Mouse (Mus musculus): ENCODE data around the gene Anxa5.

DNA sequence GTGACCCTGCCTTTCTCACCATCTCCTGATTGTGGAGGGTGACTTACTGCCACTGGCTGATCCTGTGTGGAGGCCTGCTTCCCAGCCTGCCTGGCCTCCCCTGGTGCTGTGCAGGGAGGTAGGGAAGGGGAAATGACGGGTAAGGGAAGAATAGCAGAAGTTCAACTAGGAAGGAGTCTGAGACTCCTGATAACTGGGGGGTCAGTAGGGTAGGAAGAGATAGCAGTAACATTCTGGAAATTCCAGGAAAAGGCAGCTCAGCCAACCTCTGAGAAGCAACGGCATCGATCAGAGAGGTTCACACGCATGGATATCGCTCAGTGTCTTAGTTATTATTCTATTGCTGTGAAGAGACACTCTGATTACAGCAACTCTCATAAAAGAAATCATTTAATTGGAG is 15.8 kb upstream of the Anxa5 start:
- no peak for TF ChIP-seq POLR2A (IDR thresholded peaks at IDR 0.05; ENCODE audit: borderline replicate concordance, insufficient read depth, low read length)
- TF ChIP-seq CTCF (IDR thresholded peaks at IDR 0.05; ENCODE audit: borderline replicate concordance, insufficient read depth, low read depth, low read length), result no peak
